Mouse (Mus musculus): ENCODE results near the gene Fbxl17. TPM values are rescaled to one million over a fixed set of nuclear protein-coding genes. Genes with fewer than 3 reads are reported as not detected.

Gene Fbxl17
- 4.0 and 4.1 TPM in 2 replicates for polyA plus RNA-seq (2012; rRNA removed)

- TF ChIP-seq POLR2A (IDR thresholded peaks at IDR 0.05; ENCODE audit: control insufficient read depth, low read depth, low read length) (no peak), CTCF (IDR thresholded peaks at IDR 0.05; ENCODE audit: control insufficient read depth, insufficient read depth, insufficient replicate concordance, low read depth, low read length) (no peak)
- peaks cover 11% of the 10 kb centered on the region for H3K4me1 ChIP-seq (ENCODE audit: control insufficient read depth, insufficient read depth, low read length)
- peak within 1 kb of the TSS; percentile 95 for H3K27ac ChIP-seq (ENCODE audit: control insufficient read depth, insufficient read depth, low read depth, low read length)
- no peaks in the 10 kb centered on the region for H3K36me3 ChIP-seq (ENCODE audit: control insufficient read depth, insufficient read depth, low read length)
- no peaks in the 10 kb centered on the region for H3K27me3 ChIP-seq (ENCODE audit: control insufficient read depth, insufficient read depth, low read length)
- H3K4me3 ChIP-seq (ENCODE audit: control insufficient read depth, low read depth, low read length), result peak within 1 kb of the TSS; percentile 98
Measured at GRCm38 (mm10) chr17:63499636-63500155, at the start of gene Fbxl17. Gene Fbxl17 (minus strand): TSS chr17:63500017.

GRCm38 (mm10) chr17:63547465-63547864, 47.6 kb upstream of the Fbxl17 start:
- no peak for TF ChIP-seq CTCF (IDR thresholded peaks at IDR 0.05; ENCODE audit: control insufficient read depth, insufficient read depth, insufficient replicate concordance, low read depth, low read length)
- TF ChIP-seq POLR2A (IDR thresholded peaks at IDR 0.05; ENCODE audit: control insufficient read depth, low read depth, low read length), result no peak
- Histone ChIP-seq H3K27ac (ENCODE audit: control insufficient read depth, insufficient read depth, low read depth, low read length) (no peak overlapping the region), H3K27me3 (ENCODE audit: control insufficient read depth, insufficient read depth, low read length) (no peaks in the 10 kb centered on the region), H3K4me1 (ENCODE audit: control insufficient read depth, insufficient read depth, low read length) (no peaks in the 10 kb centered on the region), H3K4me3 (ENCODE audit: control insufficient read depth, low read depth, low read length) (no peak overlapping the region), H3K36me3 (ENCODE audit: control insufficient read depth, insufficient read depth, low read length) (no peaks in the 10 kb centered on the region)

GRCm38 (mm10) chr17:63534576-63535265, 34.9 kb upstream of the Fbxl17 start:
- H3K36me3 ChIP-seq (ENCODE audit: control insufficient read depth, insufficient read depth, low read length), result no peaks in the 10 kb centered on the region
- no peak for TF ChIP-seq CTCF (IDR thresholded peaks at IDR 0.05; ENCODE audit: control insufficient read depth, insufficient read depth, insufficient replicate concordance, low read depth, low read length)
- no peak for TF ChIP-seq POLR2A (IDR thresholded peaks at IDR 0.05; ENCODE audit: control insufficient read depth, low read depth, low read length)
- no peak overlapping the region; the same call in 1 of the 2 replicates for H3K4me3 ChIP-seq (ENCODE audit: control insufficient read depth, low read depth, low read length)
- no peaks in the 10 kb centered on the region for H3K27me3 ChIP-seq (ENCODE audit: control insufficient read depth, insufficient read depth, low read length)
- no peaks in the 10 kb centered on the region for H3K4me1 ChIP-seq (ENCODE audit: control insufficient read depth, insufficient read depth, low read length)
- H3K27ac ChIP-seq (ENCODE audit: control insufficient read depth, insufficient read depth, low read depth, low read length), result no peak overlapping the region

- H3K36me3 ChIP-seq (ENCODE audit: control insufficient read depth, insufficient read depth, low read length), result no peaks in the 10 kb centered on the region
- no peaks in the 10 kb centered on the region for H3K27me3 ChIP-seq (ENCODE audit: control insufficient read depth, insufficient read depth, low read length)
- no peaks in the 10 kb centered on the region for H3K4me1 ChIP-seq (ENCODE audit: control insufficient read depth, insufficient read depth, low read length)
- TF ChIP-seq CTCF (IDR thresholded peaks at IDR 0.05; ENCODE audit: control insufficient read depth, insufficient read depth, insufficient replicate concordance, low read depth, low read length) (no peak), POLR2A (IDR thresholded peaks at IDR 0.05; ENCODE audit: control insufficient read depth, low read depth, low read length) (no peak)
- no peak overlapping the region for H3K4me3 ChIP-seq (ENCODE audit: control insufficient read depth, low read depth, low read length)
- H3K27ac ChIP-seq (ENCODE audit: control insufficient read depth, insufficient read depth, low read depth, low read length), result no peak overlapping the region
Measured at GRCm38 (mm10) chr17:63533074-63533836, 33.4 kb upstream of the Fbxl17 start.

- Histone ChIP-seq H3K27ac (ENCODE audit: control insufficient read depth, insufficient read depth, low read depth, low read length) (no peak overlapping the region), H3K4me1 (ENCODE audit: control insufficient read depth, insufficient read depth, low read length) (no peaks in the 10 kb centered on the region), H3K4me3 (ENCODE audit: control insufficient read depth, low read depth, low read length) (no peak overlapping the region), H3K27me3 (ENCODE audit: control insufficient read depth, insufficient read depth, low read length) (no peaks in the 10 kb centered on the region), H3K36me3 (ENCODE audit: control insufficient read depth, insufficient read depth, low read length) (no peaks in the 10 kb centered on the region)
- TF ChIP-seq CTCF (IDR thresholded peaks at IDR 0.05; ENCODE audit: control insufficient read depth, insufficient read depth, insufficient replicate concordance, low read depth, low read length) (no peak), POLR2A (IDR thresholded peaks at IDR 0.05; ENCODE audit: control insufficient read depth, low read depth, low read length) (no peak)
Measured at GRCm38 (mm10) chr17:63529476-63529875, 29.7 kb upstream of the Fbxl17 start.

- H3K36me3 ChIP-seq (ENCODE audit: control insufficient read depth, insufficient read depth, low read length), result no peaks in the 10 kb centered on the region
- no peak overlapping the region for H3K4me3 ChIP-seq (ENCODE audit: control insufficient read depth, low read depth, low read length)
- no peaks in the 10 kb centered on the region for H3K4me1 ChIP-seq (ENCODE audit: control insufficient read depth, insufficient read depth, low read length)
- H3K27me3 ChIP-seq (ENCODE audit: control insufficient read depth, insufficient read depth, low read length), result no peaks in the 10 kb centered on the region
- TF ChIP-seq CTCF (IDR thresholded peaks at IDR 0.05; ENCODE audit: control insufficient read depth, insufficient read depth, insufficient replicate concordance, low read depth, low read length) (no peak), POLR2A (IDR thresholded peaks at IDR 0.05; ENCODE audit: control insufficient read depth, low read depth, low read length) (no peak)
- no peak overlapping the region for H3K27ac ChIP-seq (ENCODE audit: control insufficient read depth, insufficient read depth, low read depth, low read length)
Measured at GRCm38 (mm10) chr17:63520691-63521090, 20.9 kb upstream of the Fbxl17 start.

- H3K27ac ChIP-seq (ENCODE audit: control insufficient read depth, insufficient read depth, low read depth, low read length), result no peak overlapping the region
- TF ChIP-seq CTCF (IDR thresholded peaks at IDR 0.05; ENCODE audit: control insufficient read depth, insufficient read depth, insufficient replicate concordance, low read depth, low read length) (no peak), POLR2A (IDR thresholded peaks at IDR 0.05; ENCODE audit: control insufficient read depth, low read depth, low read length) (no peak)
- no peaks in the 10 kb centered on the region for H3K27me3 ChIP-seq (ENCODE audit: control insufficient read depth, insufficient read depth, low read length)
- no peak overlapping the region for H3K4me3 ChIP-seq (ENCODE audit: control insufficient read depth, low read depth, low read length)
- no peaks in the 10 kb centered on the region for H3K36me3 ChIP-seq (ENCODE audit: control insufficient read depth, insufficient read depth, low read length)
- no peaks in the 10 kb centered on the region for H3K4me1 ChIP-seq (ENCODE audit: control insufficient read depth, insufficient read depth, low read length)
Measured at GRCm38 (mm10) chr17:63510451-63510850, 10.6 kb upstream of the Fbxl17 start.
